Mouse (Mus musculus) layer of hippocampus, adult 6 months (tissue): ENCODE measurements around the gene Igsf9b. TPM values are rescaled to one million over a fixed set of nuclear protein-coding genes. Genes with fewer than 3 reads are reported as not detected.

Experiments
- long read RNA-seq, 2 experiments: library from polyadenylated mRNA; unstranded; transcript quantifications; one replicate each; pipeline ENCODE4 v2.0.0; 2019 to 2020
- polyA plus RNA-seq: library from polyadenylated mRNA; unstranded; fragments of <200 nt; fragmentation: Nextera tagmentation; gene quantifications from 2 replicates; pipeline ENCODE4 v1.2.3, GENCODE M21; 2021

Igsf9b gene
- polyA plus RNA-seq: 4.2 and 4.3 TPM in 2 replicates
- long read RNA-seq, experiment 1, partial matches to known transcripts: 0 of 17 reads
- long read RNA-seq, experiment 1, other reads (novel, unspliced or antisense): 17 of 17 reads
- long read RNA-seq, experiment 2, partial matches to known transcripts: 0 of 23 reads
- long read RNA-seq, experiment 2, other reads (novel, unspliced or antisense): 21 of 23 reads

DNA sequence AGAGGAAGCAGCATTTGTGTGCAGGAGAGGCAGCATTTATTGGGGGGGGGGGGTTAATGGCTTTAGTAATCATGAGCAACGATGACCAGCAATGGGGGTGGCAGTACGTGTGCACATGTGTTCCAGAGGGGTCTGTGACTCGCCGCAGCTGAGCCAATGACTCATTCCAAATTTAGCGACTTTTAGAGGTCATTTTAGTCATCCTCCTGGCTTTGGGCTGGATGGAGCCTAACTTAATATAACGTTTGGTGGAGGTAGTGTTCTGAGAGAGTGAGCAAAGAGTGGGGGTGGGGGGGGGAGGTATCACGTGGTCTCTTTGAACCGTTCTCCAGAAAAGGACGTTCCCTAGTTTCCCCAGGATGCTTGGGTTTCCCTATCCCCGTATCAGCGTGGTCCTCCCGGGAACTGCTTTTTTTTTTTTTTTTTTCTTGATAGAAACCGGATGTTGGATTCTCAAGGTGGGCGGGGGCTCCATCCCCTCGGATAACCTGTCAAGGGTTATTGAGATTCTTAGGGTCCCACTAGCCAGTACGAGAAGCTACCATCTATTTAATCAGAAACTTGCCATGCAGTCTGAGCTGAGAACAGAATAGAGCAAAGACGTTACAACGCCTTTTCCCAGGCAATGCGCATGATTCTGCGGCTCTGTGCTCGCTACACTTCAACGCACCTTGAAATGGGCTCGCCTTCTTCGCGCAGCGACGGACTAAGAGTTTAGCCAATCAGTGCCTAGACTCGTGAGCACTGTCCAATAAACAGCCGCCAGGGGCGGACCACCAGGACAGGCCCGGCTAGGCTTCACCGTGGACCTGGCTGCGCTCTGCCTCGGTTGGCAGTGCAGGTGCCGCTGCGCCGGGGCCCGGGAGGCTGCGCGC is at the start of gene Igsf9b:
Igsf9b (plus strand) TSS at position 794 of the 875 bp plus-strand sequence.

DNA sequence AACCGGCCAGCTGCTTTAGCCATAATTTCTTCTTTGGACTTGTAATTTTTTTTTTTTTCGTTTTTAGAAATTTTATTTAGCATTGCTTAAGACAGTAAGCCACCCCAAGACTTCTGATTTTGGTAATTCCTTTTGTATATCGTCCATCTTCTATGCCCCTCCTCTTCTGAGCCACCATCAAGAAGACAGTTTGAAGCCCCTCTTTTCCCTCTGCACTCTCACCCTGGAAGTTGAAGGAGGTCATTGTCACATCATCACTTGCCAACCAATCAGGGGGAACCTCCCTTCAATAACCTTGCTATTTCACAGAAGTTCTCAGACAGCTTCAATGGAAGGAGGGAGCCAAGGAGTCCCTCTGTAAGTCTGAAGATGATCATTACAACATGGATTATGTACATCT is 97.5 kb downstream of the Igsf9b start, which contains the start of gene Spata19:
Spata19 (plus strand) TSS at position 301 of the 400 bp plus-strand sequence.

Other genes with a start within 250 kb of the Igsf9b start
- gene Jam3, start 143.8 kb upstream of the Igsf9b start, polyA plus RNA-seq: 25.3 and 26.8 TPM in 2 replicates
- gene Spata19, start 97.6 kb downstream of the Igsf9b start, polyA plus RNA-seq: 0.25 and 0.51 TPM in 2 replicates